Mouse (Mus musculus) E14TG2a.4 (cell line): ENCODE data around the gene Gm648.
"Not testable (repeated sequence)": the region's sequence is repeated elsewhere in the genome, so short reads cannot be mapped to it uniquely, and the experiment has no call there.

Experiments
- CTCF ChIP-seq: conservative IDR thresholded peaks from 2 replicates; pipeline ENCODE4 v1.5.1; 2014; ENCODE audit warnings: low read length
- POU5F1 ChIP-seq: IDR thresholded peaks from 2 replicates; pipeline ENCODE4 v1.6.1; 2014; ENCODE audit warnings: low read length, borderline replicate concordance

DNA sequence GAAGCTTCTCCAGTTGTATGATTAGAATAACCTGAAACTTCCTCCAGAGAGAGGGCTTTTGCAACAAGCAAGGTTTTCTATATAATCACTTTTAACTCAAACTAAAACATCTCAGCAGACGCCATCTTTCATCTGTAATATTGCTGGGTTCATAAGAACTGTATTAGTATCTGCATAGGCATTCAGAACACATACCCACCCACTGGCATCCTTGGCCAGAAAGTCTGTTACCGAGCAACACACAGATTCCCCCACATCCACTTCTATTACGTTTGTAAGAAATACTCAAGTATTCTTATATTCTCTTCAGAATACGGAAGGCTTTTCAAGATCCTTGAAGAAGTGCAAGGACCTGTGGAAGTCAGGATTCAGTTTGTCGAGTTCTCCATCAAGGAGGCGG is 25.0 kb downstream of the Gm648 start, which contains the start of gene Gm10477:
- TF ChIP-seq CTCF, POU5F1: not testable (repeated sequence)
